Mouse (Mus musculus): ENCODE data around the gene Acta2. TPM values are rescaled to one million over a fixed set of nuclear protein-coding genes. Genes with fewer than 3 reads are reported as not detected.

The Acta2 gene
- polyA plus RNA-seq, 1 experiment: 156 TPM

DNA sequence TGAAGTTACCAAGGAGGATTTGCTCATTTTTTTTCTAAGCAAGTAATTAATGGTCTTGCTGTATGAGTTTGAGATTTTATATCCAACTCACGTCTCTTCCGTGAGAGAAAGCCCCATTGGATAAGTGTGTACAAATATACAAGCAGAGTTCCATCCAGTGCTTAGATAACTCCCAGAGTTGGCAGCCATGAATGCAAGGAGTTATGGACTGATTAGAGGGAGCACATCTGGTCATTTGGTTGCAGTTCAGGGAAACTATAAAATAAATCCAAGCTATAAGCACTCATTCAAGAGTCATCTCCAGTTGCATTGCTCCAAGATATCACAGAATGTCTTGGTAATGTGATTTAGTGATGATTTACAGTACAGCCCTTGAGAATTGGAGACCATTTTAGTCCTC lies 1.5 kb upstream of the Acta2 start:
- Histone ChIP-seq H3K27ac (ENCODE audit: insufficient read depth, low read length) (no peak overlapping the region), H3K27me3 (ENCODE audit: control insufficient read depth, insufficient read depth, low read length) (no peaks in the 10 kb centered on the region), H3K4me1 (ENCODE audit: control insufficient read depth, insufficient read depth, insufficient read length) (peaks cover 12% of the 10 kb centered on the region; the same call in 1 of the 2 replicates), H3K36me3 (ENCODE audit: control insufficient read depth, insufficient read depth, low read length) (no peaks in the 10 kb centered on the region), H3K4me3 (ENCODE audit: extremely low read depth, insufficient read depth, insufficient read length) (no peak overlapping the region)
- TF ChIP-seq POLR2A (IDR thresholded peaks at IDR 0.05; ENCODE audit: low read depth, low read length) (no peak), CTCF (IDR thresholded peaks at IDR 0.05; ENCODE audit: extremely low read depth, insufficient read depth, insufficient read length, insufficient replicate concordance) (no peak)
- DNase-seq (ENCODE audit: low read depth in 1 of 2, low spot score in 2 of 2): no peak
- WGBS: 96% methylated on average over 2 of the region's 2 CpGs

DNA sequence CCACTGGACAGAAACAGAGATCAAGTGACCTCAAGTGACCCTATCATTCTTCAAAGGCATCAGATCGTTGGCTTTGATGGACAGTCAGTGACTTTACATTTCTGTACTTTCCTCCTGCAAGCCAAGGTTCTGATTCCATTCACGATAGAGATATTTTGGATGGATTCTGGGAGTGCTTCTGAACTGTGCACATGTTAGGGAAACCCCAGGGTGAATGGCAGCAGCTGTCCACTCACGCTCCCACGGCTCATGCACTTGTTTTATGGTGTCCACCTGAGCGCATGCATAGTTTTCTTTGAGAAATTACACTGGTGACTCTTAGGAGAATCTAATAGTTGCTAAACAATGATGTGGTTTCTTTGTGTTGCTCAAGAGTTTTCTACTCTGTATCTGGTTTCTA lies 759 bp upstream of the Acta2 start:
- no peaks in the 10 kb centered on the region for H3K36me3 ChIP-seq (ENCODE audit: control insufficient read depth, insufficient read depth, low read length)
- H3K4me1 ChIP-seq (ENCODE audit: control insufficient read depth, insufficient read depth, insufficient read length): peaks cover 12% of the 10 kb centered on the region; the same call in 1 of the 2 replicates
- no peak overlapping the region for H3K4me3 ChIP-seq (ENCODE audit: extremely low read depth, insufficient read depth, insufficient read length)
- DNase-seq (ENCODE audit: low read depth in 1 of 2, low spot score in 2 of 2): no peak
- TF ChIP-seq CTCF (IDR thresholded peaks at IDR 0.05; ENCODE audit: extremely low read depth, insufficient read depth, insufficient read length, insufficient replicate concordance): no peak
- TF ChIP-seq POLR2A (IDR thresholded peaks at IDR 0.05; ENCODE audit: low read depth, low read length): no peak
- 89% methylated on average over 5 of the region's 5 CpGs for WGBS
- no peak overlapping the region; the same call in 1 of the 2 replicates for H3K27ac ChIP-seq (ENCODE audit: insufficient read depth, low read length)
- no peaks in the 10 kb centered on the region for H3K27me3 ChIP-seq (ENCODE audit: control insufficient read depth, insufficient read depth, low read length)

DNA sequence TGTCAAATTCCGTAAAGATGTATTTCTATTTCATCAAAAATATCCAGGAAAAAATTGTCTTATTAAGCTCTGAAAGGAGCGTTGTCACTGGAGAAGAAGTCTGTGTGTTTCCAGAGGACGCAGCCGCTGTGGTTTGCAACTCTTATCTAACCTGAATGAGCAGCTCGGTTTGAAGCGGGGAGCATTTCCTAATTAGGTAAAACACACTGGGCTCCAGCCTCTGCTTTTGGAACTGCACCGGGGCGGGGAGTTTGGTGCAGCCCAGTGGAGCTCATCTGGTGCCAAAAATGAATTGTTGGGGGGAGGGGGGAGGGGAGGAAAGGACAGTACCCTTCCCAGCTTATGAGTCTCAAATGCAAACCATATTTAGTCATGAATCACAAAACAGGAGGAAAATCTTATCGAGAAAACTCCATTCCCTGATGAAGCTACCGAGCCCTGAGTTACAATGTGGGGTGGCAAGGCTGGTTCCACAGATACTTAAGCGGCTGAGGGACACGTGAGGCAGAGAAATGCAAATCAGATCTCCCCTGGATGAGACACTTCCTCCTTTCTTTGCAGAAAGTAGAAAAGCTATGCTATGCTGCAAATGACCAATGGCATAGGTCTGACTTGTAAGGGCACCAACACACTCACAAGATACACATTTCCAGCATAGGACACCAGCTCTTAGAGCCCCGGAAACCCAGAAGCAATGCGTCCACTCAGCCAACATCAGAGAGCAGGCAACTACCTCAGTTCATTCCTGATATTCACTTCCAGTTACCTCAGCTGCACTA lies 1.1 kb downstream of the Acta2 start:
- Histone ChIP-seq H3K4me3 (ENCODE audit: extremely low read depth, insufficient read depth, insufficient read length) (peak overlapping the region; percentile 21; the same call in 1 of the 2 replicates), H3K4me1 (ENCODE audit: control insufficient read depth, insufficient read depth, insufficient read length) (peaks cover 12% of the 10 kb centered on the region; the same call in 1 of the 2 replicates), H3K27me3 (ENCODE audit: control insufficient read depth, insufficient read depth, low read length) (no peaks in the 10 kb centered on the region), H3K27ac (ENCODE audit: insufficient read depth, low read length) (peak overlapping the region; percentile 27), H3K36me3 (ENCODE audit: control insufficient read depth, insufficient read depth, low read length) (no peaks in the 10 kb centered on the region)
- TF ChIP-seq POLR2A (IDR thresholded peaks at IDR 0.05; ENCODE audit: low read depth, low read length): no peak
- WGBS: 15% methylated on average over 14 of the region's 14 CpGs
- DNase-seq (ENCODE audit: low read depth in 1 of 2, low spot score in 2 of 2): peak; percentile 45 to 54

DNA sequence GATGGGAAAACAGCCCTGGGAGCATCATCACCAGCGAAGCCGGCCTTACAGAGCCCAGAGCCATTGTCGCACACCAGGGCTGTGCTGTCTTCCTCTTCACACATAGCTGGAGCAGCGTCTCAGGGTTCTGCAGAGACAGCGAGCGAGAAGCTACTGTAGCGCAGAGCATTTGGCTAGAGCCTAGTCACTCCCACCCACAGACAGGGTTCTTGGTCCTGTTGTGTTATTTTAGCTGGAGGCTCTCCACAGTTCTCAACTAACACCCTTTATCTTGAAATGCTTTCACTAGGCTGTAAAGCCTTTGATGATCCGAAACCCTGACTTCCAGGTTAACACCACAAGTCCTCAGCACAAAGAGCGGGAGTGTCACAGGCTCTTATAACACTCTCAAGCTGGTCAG lies 2.9 kb downstream of the Acta2 start:
- H3K36me3 ChIP-seq (ENCODE audit: control insufficient read depth, insufficient read depth, low read length): no peaks in the 10 kb centered on the region
- H3K27me3 ChIP-seq (ENCODE audit: control insufficient read depth, insufficient read depth, low read length): no peaks in the 10 kb centered on the region
- TF ChIP-seq CTCF (IDR thresholded peaks at IDR 0.05; ENCODE audit: extremely low read depth, insufficient read depth, insufficient read length, insufficient replicate concordance) (no peak), POLR2A (IDR thresholded peaks at IDR 0.05; ENCODE audit: low read depth, low read length) (no peak)
- H3K27ac ChIP-seq (ENCODE audit: insufficient read depth, low read length): no peak overlapping the region
- peaks cover 15% of the 10 kb centered on the region; the same call in 1 of the 2 replicates for H3K4me1 ChIP-seq (ENCODE audit: control insufficient read depth, insufficient read depth, insufficient read length)
- 89% methylated on average over 9 of the region's 9 CpGs for WGBS
- DNase-seq (ENCODE audit: low read depth in 1 of 2, low spot score in 2 of 2): no peak
- no peak overlapping the region for H3K4me3 ChIP-seq (ENCODE audit: extremely low read depth, insufficient read depth, insufficient read length)

DNA sequence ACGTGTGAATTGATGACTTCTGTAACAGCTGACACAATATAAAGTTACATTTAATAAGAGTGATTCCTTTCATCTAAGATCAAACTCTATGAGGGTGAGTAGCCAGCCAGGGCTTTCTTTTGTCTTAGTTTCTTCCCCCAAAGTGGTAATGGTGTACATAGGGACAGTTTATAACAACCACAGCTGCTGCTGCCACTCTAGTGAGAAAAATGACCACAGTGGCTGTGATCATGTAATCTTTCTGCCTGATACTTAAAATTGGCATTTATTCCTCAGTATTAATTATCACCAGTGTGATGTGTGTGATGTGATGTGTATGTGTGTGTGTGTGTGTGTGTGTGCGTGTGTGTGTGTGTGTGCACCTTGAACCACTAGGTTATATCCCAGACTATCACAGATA lies 3.5 kb downstream of the Acta2 start:
- H3K36me3 ChIP-seq (ENCODE audit: control insufficient read depth, insufficient read depth, low read length): no peaks in the 10 kb centered on the region
- no peak overlapping the region for H3K27ac ChIP-seq (ENCODE audit: insufficient read depth, low read length)
- DNase-seq (ENCODE audit: low read depth in 1 of 2, low spot score in 2 of 2): no peak
- H3K4me3 ChIP-seq (ENCODE audit: extremely low read depth, insufficient read depth, insufficient read length): no peak overlapping the region
- WGBS: 76% methylated on average over 2 of the region's 2 CpGs
- peaks cover 15% of the 10 kb centered on the region; the same call in 1 of the 2 replicates for H3K4me1 ChIP-seq (ENCODE audit: control insufficient read depth, insufficient read depth, insufficient read length)
- TF ChIP-seq POLR2A (IDR thresholded peaks at IDR 0.05; ENCODE audit: low read depth, low read length): no peak
- TF ChIP-seq CTCF (IDR thresholded peaks at IDR 0.05; ENCODE audit: extremely low read depth, insufficient read depth, insufficient read length, insufficient replicate concordance): no peak
- no peaks in the 10 kb centered on the region for H3K27me3 ChIP-seq (ENCODE audit: control insufficient read depth, insufficient read depth, low read length)

DNA sequence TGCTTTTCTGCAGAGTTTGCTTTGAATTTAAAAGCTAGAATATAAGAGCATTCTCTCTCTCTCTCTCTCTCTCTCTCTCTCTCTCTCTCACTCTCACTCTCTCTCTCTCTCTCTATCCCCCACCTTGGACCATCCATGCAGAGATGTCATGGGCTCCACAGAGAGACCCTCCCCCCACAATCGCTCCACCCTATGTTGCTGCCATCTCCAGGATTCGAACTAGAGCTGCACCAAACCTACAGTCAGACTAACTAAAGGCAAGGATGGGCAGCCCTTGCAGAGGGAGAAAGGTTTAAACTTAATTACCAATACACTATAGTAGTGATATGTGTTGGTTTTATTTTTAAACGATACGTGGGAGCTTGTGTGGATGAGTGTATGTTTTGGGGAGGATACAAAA lies 4.8 kb downstream of the Acta2 start:
- WGBS: 90% methylated on average over 4 of the region's 4 CpGs
- TF ChIP-seq CTCF (IDR thresholded peaks at IDR 0.05; ENCODE audit: extremely low read depth, insufficient read depth, insufficient read length, insufficient replicate concordance) (no peak), POLR2A (IDR thresholded peaks at IDR 0.05; ENCODE audit: low read depth, low read length) (no peak)
- Histone ChIP-seq H3K4me3 (ENCODE audit: extremely low read depth, insufficient read depth, insufficient read length) (no peak overlapping the region), H3K27ac (ENCODE audit: insufficient read depth, low read length) (no peak overlapping the region), H3K4me1 (ENCODE audit: control insufficient read depth, insufficient read depth, insufficient read length) (peaks cover 15% of the 10 kb centered on the region; the same call in 1 of the 2 replicates), H3K27me3 (ENCODE audit: control insufficient read depth, insufficient read depth, low read length) (no peaks in the 10 kb centered on the region), H3K36me3 (ENCODE audit: control insufficient read depth, insufficient read depth, low read length) (no peaks in the 10 kb centered on the region)
- no peak for DNase-seq (ENCODE audit: low read depth in 1 of 2, low spot score in 2 of 2)

DNA sequence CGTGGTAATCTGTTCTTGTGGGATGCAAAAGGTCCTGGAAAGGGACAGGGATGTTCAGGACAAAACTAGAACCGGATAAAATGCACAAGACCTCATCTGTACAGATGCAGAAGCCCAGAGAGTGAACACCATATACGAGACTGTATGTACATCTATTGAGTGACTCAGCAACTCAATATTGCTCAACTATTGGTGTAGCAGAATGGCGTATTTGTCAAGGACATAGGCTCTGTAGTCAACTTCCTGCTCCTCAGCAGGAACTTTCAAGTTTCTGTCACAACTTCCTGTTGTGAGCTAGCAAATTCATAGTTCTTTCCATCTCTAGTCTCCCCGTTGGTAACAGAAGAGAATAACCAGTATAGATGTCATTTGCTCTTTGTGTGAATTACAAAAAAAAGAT lies 6.8 kb downstream of the Acta2 start:
- Histone ChIP-seq H3K36me3 (ENCODE audit: control insufficient read depth, insufficient read depth, low read length) (no peaks in the 10 kb centered on the region), H3K27me3 (ENCODE audit: control insufficient read depth, insufficient read depth, low read length) (no peaks in the 10 kb centered on the region), H3K27ac (ENCODE audit: insufficient read depth, low read length) (no peak overlapping the region), H3K4me1 (ENCODE audit: control insufficient read depth, insufficient read depth, insufficient read length) (peaks cover 5% of the 10 kb centered on the region; the same call in 1 of the 2 replicates), H3K4me3 (ENCODE audit: extremely low read depth, insufficient read depth, insufficient read length) (no peak overlapping the region)
- TF ChIP-seq POLR2A (IDR thresholded peaks at IDR 0.05; ENCODE audit: low read depth, low read length) (no peak), CTCF (IDR thresholded peaks at IDR 0.05; ENCODE audit: extremely low read depth, insufficient read depth, insufficient read length, insufficient replicate concordance) (no peak)
- DNase-seq (ENCODE audit: low read depth in 1 of 2, low spot score in 2 of 2): no peak
- 50% methylated on average over 5 of the region's 5 CpGs for WGBS

Data from spleen, adult 2 months (tissue).